Mouse (Mus musculus): ENCODE measurements at regions not wholly inside any gene's neighbourhood (a gene's known extent, or its start where the extent isn't known, plus 50 kb on each side); places are given as distances from the start of the nearest gene placed in this dataset.

- Histone ChIP-seq H3K4me2 (no peak overlapping the region), H3K4me1 (replicated peaks) (no peaks in the 10 kb centered on the region), H3K36me3 (no peaks in the 10 kb centered on the region), H3K9ac (no peak overlapping the region), H3K27ac (no peak overlapping the region), H3K27me3 (no peaks in the 10 kb centered on the region), H3K9me3 (no peaks in the 10 kb centered on the region), H3K4me3 (no peak overlapping the region)
- ATAC-seq (ENCODE audit: low FRiP score), result no peak
- WGBS, result 78% methylated on average over 2 of the region's 2 CpGs
These were observed 273.0 kb downstream of the Bche start for GRCm38 (mm10) chr3:73435241-73435640.

GRCm38 (mm10) chr3:73434331-73434730 is 273.9 kb downstream of the Bche start:
- H3K27ac ChIP-seq, result no peak overlapping the region
- H3K4me3 ChIP-seq, result no peak overlapping the region
- no peaks in the 10 kb centered on the region for H3K9me3 ChIP-seq
- no peak overlapping the region for H3K9ac ChIP-seq
- no peak for ATAC-seq (ENCODE audit: low FRiP score)
- 22% methylated on average over 1 of the region's 1 CpGs for WGBS
- H3K4me2 ChIP-seq, result no peak overlapping the region
- H3K36me3 ChIP-seq, result no peaks in the 10 kb centered on the region
- no peaks in the 10 kb centered on the region for H3K4me1 ChIP-seq (replicated peaks)
- no peaks in the 10 kb centered on the region for H3K27me3 ChIP-seq

- Histone ChIP-seq H3K27me3 (no peaks in the 10 kb centered on the region), H3K36me3 (no peaks in the 10 kb centered on the region), H3K4me2 (no peak overlapping the region), H3K4me3 (no peak overlapping the region), H3K27ac (no peak overlapping the region), H3K9me3 (no peaks in the 10 kb centered on the region), H3K4me1 (replicated peaks) (no peaks in the 10 kb centered on the region), H3K9ac (no peak overlapping the region)
- 70% methylated on average over 4 of the region's 4 CpGs for WGBS
- no peak for ATAC-seq (ENCODE audit: low FRiP score)
These were observed 298.2 kb downstream of the Bche start for GRCm38 (mm10) chr3:73409929-73410522.

- no peak for ATAC-seq (ENCODE audit: low FRiP score)
- H3K9me3 ChIP-seq, result no peaks in the 10 kb centered on the region
- no peaks in the 10 kb centered on the region for H3K27me3 ChIP-seq
- H3K4me2 ChIP-seq, result no peak overlapping the region
- no peak overlapping the region for H3K4me3 ChIP-seq
- no peak overlapping the region for H3K9ac ChIP-seq
- H3K36me3 ChIP-seq, result no peaks in the 10 kb centered on the region
- WGBS, result 83% methylated on average over 4 of the region's 4 CpGs
- H3K27ac ChIP-seq, result no peak overlapping the region
- H3K4me1 ChIP-seq (replicated peaks), result no peaks in the 10 kb centered on the region
These were observed 306.8 kb downstream of the Bche start for GRCm38 (mm10) chr3:73401395-73401794.

- H3K4me2 ChIP-seq, result no peak overlapping the region
- no peak overlapping the region for H3K27ac ChIP-seq
- no peak overlapping the region for H3K4me3 ChIP-seq
- H3K27me3 ChIP-seq, result no peaks in the 10 kb centered on the region
- WGBS, result 84% methylated on average over 4 of the region's 4 CpGs
- no peaks in the 10 kb centered on the region for H3K9me3 ChIP-seq
- ATAC-seq (ENCODE audit: low FRiP score), result no peak
- H3K36me3 ChIP-seq, result no peaks in the 10 kb centered on the region
- no peaks in the 10 kb centered on the region for H3K4me1 ChIP-seq (replicated peaks)
- H3K9ac ChIP-seq, result no peak overlapping the region
These were observed 312.4 kb downstream of the Bche start for GRCm38 (mm10) chr3:73395808-73396207.

- no peaks in the 10 kb centered on the region for H3K9me3 ChIP-seq
- no peaks in the 10 kb centered on the region for H3K36me3 ChIP-seq
- H3K4me2 ChIP-seq, result no peak overlapping the region
- 80% methylated on average over 3 of the region's 3 CpGs for WGBS
- 0 out of 2 replicates have a peak, but pooled peaks have one; percentile 54 for ATAC-seq (ENCODE audit: low FRiP score)
- no peaks in the 10 kb centered on the region for H3K27me3 ChIP-seq
- H3K9ac ChIP-seq, result no peak overlapping the region
- no peak overlapping the region for H3K4me3 ChIP-seq
- H3K27ac ChIP-seq, result no peak overlapping the region
- H3K4me1 ChIP-seq (replicated peaks), result no peaks in the 10 kb centered on the region
These were observed 318.2 kb downstream of the Bche start for GRCm38 (mm10) chr3:73389722-73390651.

- H3K4me2 ChIP-seq, result no peak overlapping the region
- no peaks in the 10 kb centered on the region for H3K36me3 ChIP-seq
- H3K4me3 ChIP-seq, result no peak overlapping the region
- ATAC-seq (ENCODE audit: low FRiP score), result no peak
- H3K4me1 ChIP-seq (replicated peaks), result no peaks in the 10 kb centered on the region
- WGBS, result 56% methylated on average over 1 of the region's 1 CpGs
- no peak overlapping the region for H3K27ac ChIP-seq
- no peaks in the 10 kb centered on the region for H3K9me3 ChIP-seq
- H3K27me3 ChIP-seq, result no peaks in the 10 kb centered on the region
- H3K9ac ChIP-seq, result no peak overlapping the region
These were observed 297.4 kb upstream of the Slitrk3 start for GRCm38 (mm10) chr3:73354861-73355496.

GRCm38 (mm10) chr3:73343199-73343598 is 285.6 kb upstream of the Slitrk3 start:
- H3K4me2 ChIP-seq, result no peak overlapping the region
- WGBS, result 14% methylated on average over 1 of the region's 1 CpGs
- peak; percentile 79 for ATAC-seq (ENCODE audit: low FRiP score)

GRCm38 (mm10) chr3:73339730-73340129 is 282.1 kb upstream of the Slitrk3 start:
- H3K27me3 ChIP-seq, result no peaks in the 10 kb centered on the region
- no peak overlapping the region for H3K9ac ChIP-seq
- no peak overlapping the region for H3K27ac ChIP-seq
- 75% methylated on average over 2 of the region's 2 CpGs for WGBS
- ATAC-seq (ENCODE audit: low FRiP score), result no peak
- no peaks in the 10 kb centered on the region for H3K9me3 ChIP-seq
- H3K4me3 ChIP-seq, result no peak overlapping the region
- no peaks in the 10 kb centered on the region for H3K4me1 ChIP-seq (replicated peaks)
- H3K4me2 ChIP-seq, result no peak overlapping the region
- no peaks in the 10 kb centered on the region for H3K36me3 ChIP-seq

More at GRCm38 (mm10) chr3:73343199-73343598, 285.6 kb upstream of the Slitrk3 start:
- no peak overlapping the region for H3K9ac ChIP-seq
- H3K36me3 ChIP-seq, result no peaks in the 10 kb centered on the region
- no peaks in the 10 kb centered on the region for H3K27me3 ChIP-seq
- H3K9me3 ChIP-seq, result no peaks in the 10 kb centered on the region
- H3K4me3 ChIP-seq, result no peak overlapping the region
- no peak overlapping the region for H3K27ac ChIP-seq
- no peaks in the 10 kb centered on the region for H3K4me1 ChIP-seq (replicated peaks)

- WGBS, result 94% methylated on average over 1 of the region's 1 CpGs
- H3K9me3 ChIP-seq, result no peaks in the 10 kb centered on the region
These were observed 265.6 kb upstream of the Slitrk3 start for GRCm38 (mm10) chr3:73323214-73323613.

More at GRCm38 (mm10) chr3:73323214-73323613, 265.6 kb upstream of the Slitrk3 start:
- H3K4me3 ChIP-seq, result no peak overlapping the region
- no peak for ATAC-seq (ENCODE audit: low FRiP score)
- H3K27me3 ChIP-seq, result no peaks in the 10 kb centered on the region
- H3K4me2 ChIP-seq, result no peak overlapping the region
- H3K27ac ChIP-seq, result no peak overlapping the region
- H3K4me1 ChIP-seq (replicated peaks), result no peaks in the 10 kb centered on the region
- H3K36me3 ChIP-seq, result no peaks in the 10 kb centered on the region
- no peak overlapping the region for H3K9ac ChIP-seq

Data from hindbrain, embryonic 13.5 days (tissue).